Mouse (Mus musculus): ENCODE data around the gene Ndufaf2.

- TF ChIP-seq EP300 (IDR thresholded peaks at IDR 0.05; ENCODE audit: low read depth), result no peak
- no peak for TF ChIP-seq CTCF (IDR thresholded peaks at IDR 0.05; ENCODE audit: low read depth)
Measured at GRCm38 (mm10) chr13:108013110-108013509, 145.3 kb downstream of the Ndufaf2 start.
